Mouse (Mus musculus): ENCODE data around the gene Psmd4. TPM values are rescaled to one million over a fixed set of nuclear protein-coding genes. Genes with fewer than 3 reads are reported as not detected.
"Not testable (repeated sequence)": the region's sequence is repeated elsewhere in the genome, so short reads cannot be mapped to it uniquely, and the experiment has no call there.

Psmd4 gene
- polyA plus RNA-seq, 1 experiment from 2014 or later = 168 TPM

DNA sequence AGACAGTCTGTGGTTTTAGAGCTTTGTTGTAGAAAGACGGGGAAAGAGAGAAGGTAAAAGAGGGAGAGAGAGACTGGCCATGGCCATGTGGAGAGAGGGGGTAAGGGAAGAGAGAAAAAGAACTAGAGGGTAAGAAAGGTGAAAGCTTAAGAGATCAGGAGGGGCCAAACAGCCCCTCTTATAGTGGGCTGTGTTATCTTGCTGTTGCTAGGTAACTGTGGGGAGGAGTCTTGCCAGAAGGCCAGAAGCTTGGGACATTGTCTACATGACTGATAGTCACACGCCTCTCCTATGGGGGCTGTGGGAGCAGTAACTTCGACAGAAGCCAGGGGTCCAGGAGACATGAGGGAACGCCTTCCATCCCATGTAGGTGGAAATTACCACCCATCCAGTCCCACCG lies 17.2 kb downstream of the Psmd4 start:
- H3K4me2 ChIP-seq = peak overlapping the region; percentile 56
- WGBS = 20% methylated on average over 5 of the region's 5 CpGs

DNA sequence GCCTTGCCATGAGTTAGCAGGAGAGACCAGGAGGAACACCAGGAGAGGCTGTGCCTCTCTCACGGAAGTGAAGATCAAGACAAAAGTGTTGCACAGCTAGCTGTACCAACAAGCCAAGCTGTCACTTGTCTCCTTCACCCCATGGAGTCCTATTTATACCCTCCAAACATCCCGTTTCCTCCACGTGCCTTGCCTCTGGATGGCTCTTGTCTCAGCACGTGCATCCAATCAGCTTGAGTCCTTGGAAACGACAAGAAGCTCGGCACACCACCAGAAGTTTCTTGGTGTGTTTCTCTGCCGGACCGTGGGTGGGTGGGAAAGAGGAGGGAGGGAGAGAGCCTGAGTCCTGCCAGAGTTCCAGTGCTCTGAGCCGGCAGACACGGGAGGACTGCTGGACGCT lies 17.9 kb downstream of the Psmd4 start:
- peak overlapping the region; percentile 62 for H3K27ac ChIP-seq
- WGBS = 12% methylated on average over 11 of the region's 11 CpGs
- H3K4me1 ChIP-seq (replicated peaks) = peaks cover 26% of the 10 kb centered on the region
- no peaks in the 10 kb centered on the region for H3K36me3 ChIP-seq
- ATAC-seq (replicated peaks; ENCODE audit: insufficient number of reproducible peaks, insufficient read depth, low FRiP score, low read depth) = peak; percentile 75
- peak overlapping the region; percentile 56 for H3K4me2 ChIP-seq
- H3K9me3 ChIP-seq (replicated peaks) = no peaks in the 10 kb centered on the region
- H3K4me3 ChIP-seq = peak overlapping the region; percentile 29
- H3K27me3 ChIP-seq = no peaks in the 10 kb centered on the region
- H3K9ac ChIP-seq = peak overlapping the region; percentile 8; the same call in 1 of the 2 replicates

More for the DNA sequence above, 17.2 kb downstream of the Psmd4 start:
- H3K9ac ChIP-seq = peak overlapping the region; percentile 8; the same call in 1 of the 2 replicates
- H3K27me3 ChIP-seq = no peaks in the 10 kb centered on the region
- no peaks in the 10 kb centered on the region for H3K36me3 ChIP-seq
- ATAC-seq (replicated peaks; ENCODE audit: insufficient number of reproducible peaks, insufficient read depth, low FRiP score, low read depth) = no peak; the same call in 1 of the 2 replicates
- H3K9me3 ChIP-seq (replicated peaks) = no peaks in the 10 kb centered on the region
- peak overlapping the region; percentile 62 for H3K27ac ChIP-seq
- H3K4me1 ChIP-seq (replicated peaks) = peaks cover 26% of the 10 kb centered on the region
- peak overlapping the region; percentile 29 for H3K4me3 ChIP-seq

DNA sequence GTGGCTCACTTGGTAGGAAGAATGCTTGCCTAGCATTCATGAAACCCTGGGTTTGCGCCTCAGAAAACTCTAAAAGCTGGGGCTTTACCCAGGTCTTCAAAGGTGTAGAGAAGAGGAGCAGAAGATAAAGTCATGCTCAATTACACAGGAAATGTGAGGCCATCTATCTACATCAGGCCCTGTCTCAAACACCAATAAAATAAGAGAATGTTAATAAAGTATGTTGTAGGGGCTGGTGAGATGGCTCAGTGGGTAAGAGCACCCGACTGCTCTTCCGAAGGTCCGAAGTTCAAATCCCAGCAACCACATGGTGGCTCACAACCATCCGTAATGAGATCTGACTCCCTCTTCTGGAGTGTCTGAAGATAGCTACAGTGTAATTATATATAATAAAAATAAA lies 21.5 kb downstream of the Psmd4 start:
- H3K27me3 ChIP-seq; H3K36me3 ChIP-seq; ATAC-seq (replicated peaks; ENCODE audit: insufficient number of reproducible peaks, insufficient read depth, low FRiP score, low read depth); H3K4me2 ChIP-seq; H3K9me3 ChIP-seq (replicated peaks); H3K9ac ChIP-seq; H3K4me3 ChIP-seq; H3K27ac ChIP-seq: not testable (repeated sequence)
- peaks cover 24% of the 10 kb centered on the region for H3K4me1 ChIP-seq (replicated peaks)
- WGBS = 88% methylated on average over 5 of the region's 5 CpGs

DNA sequence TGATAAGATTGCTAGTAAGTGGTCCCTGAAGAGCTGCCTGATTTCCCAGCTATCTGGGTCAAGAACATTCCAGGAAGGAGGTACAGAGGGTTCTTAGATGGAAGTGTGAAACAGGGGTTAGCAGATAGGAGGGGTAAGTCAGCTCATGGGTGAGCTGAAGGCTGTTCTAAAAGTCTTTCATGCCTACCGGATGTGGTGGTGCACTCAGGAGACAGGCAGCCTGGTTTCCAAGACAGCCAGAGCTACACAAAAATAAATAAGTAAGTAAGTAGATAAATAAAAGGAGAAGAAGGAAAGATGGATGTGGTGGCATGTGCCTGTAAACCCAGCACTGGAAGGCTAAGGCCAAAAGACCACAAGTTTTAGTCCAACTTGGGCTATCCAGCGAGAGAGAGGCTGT lies 23.7 kb downstream of the Psmd4 start:
- 80% methylated on average over 2 of the region's 2 CpGs for WGBS
- no peaks in the 10 kb centered on the region for H3K9me3 ChIP-seq (replicated peaks)
- no peak overlapping the region for H3K9ac ChIP-seq
- ATAC-seq (replicated peaks; ENCODE audit: insufficient number of reproducible peaks, insufficient read depth, low FRiP score, low read depth) = no peak
- no peak overlapping the region for H3K4me3 ChIP-seq
- no peak overlapping the region for H3K4me2 ChIP-seq
- no peak overlapping the region for H3K27ac ChIP-seq
- H3K36me3 ChIP-seq = no peaks in the 10 kb centered on the region
- no peaks in the 10 kb centered on the region for H3K27me3 ChIP-seq
- H3K4me1 ChIP-seq (replicated peaks) = peaks cover 15% of the 10 kb centered on the region

DNA sequence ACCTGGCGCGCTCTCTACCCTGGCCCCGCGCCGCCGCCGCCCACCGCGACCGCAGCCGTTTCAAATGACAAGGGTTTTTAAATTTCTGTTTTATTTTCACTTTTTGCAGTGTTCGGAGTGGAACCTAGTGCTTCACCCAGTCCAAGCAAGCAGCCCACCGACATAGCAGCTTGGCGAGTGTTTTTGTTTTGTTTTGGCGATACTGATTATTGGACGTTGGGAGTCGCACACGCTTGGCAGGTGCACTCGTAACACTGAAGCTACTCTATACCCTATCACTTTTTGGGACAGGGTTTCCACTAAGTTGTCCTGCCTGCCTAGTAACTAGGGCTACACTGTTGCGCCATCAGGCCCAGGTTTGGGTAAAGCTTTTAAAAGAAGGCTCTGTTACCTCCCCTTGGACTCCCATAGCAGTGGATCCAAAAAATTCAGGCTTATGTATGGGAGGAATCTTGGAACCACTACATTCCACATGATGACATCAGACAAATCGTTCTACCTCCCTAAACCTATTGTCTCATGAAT lies 25.8 kb downstream of the Psmd4 start:
- peaks cover 11% of the 10 kb centered on the region for H3K36me3 ChIP-seq
- H3K9ac ChIP-seq = peak overlapping the region; percentile 70
- H3K4me2 ChIP-seq = peak overlapping the region; percentile 91
- H3K9me3 ChIP-seq (replicated peaks) = no peaks in the 10 kb centered on the region
- peaks cover 23% of the 10 kb centered on the region for H3K4me1 ChIP-seq (replicated peaks)
- H3K27me3 ChIP-seq = no peaks in the 10 kb centered on the region
- peak overlapping the region; percentile 95 for H3K4me3 ChIP-seq
- H3K27ac ChIP-seq = peak overlapping the region; percentile 98
- no peak for ATAC-seq (replicated peaks; ENCODE audit: insufficient number of reproducible peaks, insufficient read depth, low FRiP score, low read depth)
- WGBS = 4% methylated on average over 21 of the region's 21 CpGs

DNA sequence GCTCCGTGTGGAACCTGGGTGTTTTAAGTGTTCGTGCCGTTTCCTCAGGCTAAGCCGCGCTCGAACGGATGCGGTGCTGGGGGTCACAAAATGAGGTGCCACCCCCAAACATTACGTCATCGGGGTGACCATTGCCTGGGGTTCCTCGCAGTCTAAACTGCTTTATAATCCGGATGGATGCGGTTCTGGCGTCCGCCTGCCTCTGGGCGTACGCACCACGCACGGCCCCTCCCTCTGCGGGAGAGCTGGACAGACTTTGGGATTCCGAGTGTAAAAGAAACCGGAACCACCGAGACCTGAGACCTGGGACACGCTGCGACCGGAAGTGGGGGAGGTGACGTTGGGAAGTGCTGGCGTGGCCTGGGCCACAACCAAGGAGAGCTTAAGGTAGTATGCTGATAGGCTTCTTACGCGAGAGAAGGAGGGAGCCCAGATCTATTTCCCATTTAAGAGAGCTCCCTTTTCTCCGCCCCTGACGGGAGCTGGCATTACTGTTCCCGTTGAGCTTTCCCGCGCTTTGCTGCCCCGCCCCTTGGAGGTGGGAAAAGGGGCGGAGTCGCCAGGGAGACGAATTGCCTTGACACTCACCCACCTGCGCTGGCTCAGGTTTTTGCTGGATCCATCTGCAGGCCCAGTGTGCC lies 26.4 kb downstream of the Psmd4 start:
- peak; percentile 56 for ATAC-seq (replicated peaks; ENCODE audit: insufficient number of reproducible peaks, insufficient read depth, low FRiP score, low read depth)
- H3K4me1 ChIP-seq (replicated peaks) = peaks cover 23% of the 10 kb centered on the region
- peak overlapping the region; percentile 98 for H3K27ac ChIP-seq
- no peaks in the 10 kb centered on the region for H3K27me3 ChIP-seq
- H3K9ac ChIP-seq = peak overlapping the region; percentile 70
- peak overlapping the region; percentile 91 for H3K4me2 ChIP-seq
- H3K4me3 ChIP-seq = peak overlapping the region; percentile 95
- WGBS = under 1% methylated on average over 40 of the region's 40 CpGs
- H3K36me3 ChIP-seq = peaks cover 17% of the 10 kb centered on the region
- H3K9me3 ChIP-seq (replicated peaks) = no peaks in the 10 kb centered on the region

DNA sequence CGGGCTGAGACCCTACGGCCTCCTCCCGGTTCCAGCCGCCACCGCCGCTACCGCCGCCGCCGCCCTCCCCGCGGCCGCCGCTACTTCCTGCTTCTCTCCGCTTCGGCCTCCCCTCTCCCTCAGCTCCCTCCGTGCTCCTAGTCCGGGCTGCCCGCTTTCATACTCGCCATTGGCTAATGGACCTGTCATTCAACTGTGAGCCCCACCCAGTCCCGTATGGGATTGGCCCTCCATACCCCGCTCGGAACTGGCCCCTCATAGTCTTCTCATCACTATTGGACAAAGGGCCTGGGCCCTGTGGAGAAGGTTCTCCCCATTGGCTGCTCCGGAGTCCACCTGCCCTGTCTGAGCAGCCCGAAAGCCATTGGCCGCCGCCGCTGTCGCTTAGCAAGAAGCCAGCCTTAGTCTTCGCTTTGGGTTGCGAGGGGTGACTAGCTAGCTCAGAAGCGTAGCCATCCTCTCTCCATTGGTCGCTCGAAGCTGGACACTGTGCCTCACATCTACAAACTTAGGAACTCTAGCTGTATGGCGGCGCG lies 27.0 kb downstream of the Psmd4 start, which contains the start of gene Zfp687:
Zfp687 (minus strand) TSS at position 112 of the 536 bp plus-strand sequence.
- H3K9ac ChIP-seq = peak within 1 kb of the TSS; percentile 80

DNA sequence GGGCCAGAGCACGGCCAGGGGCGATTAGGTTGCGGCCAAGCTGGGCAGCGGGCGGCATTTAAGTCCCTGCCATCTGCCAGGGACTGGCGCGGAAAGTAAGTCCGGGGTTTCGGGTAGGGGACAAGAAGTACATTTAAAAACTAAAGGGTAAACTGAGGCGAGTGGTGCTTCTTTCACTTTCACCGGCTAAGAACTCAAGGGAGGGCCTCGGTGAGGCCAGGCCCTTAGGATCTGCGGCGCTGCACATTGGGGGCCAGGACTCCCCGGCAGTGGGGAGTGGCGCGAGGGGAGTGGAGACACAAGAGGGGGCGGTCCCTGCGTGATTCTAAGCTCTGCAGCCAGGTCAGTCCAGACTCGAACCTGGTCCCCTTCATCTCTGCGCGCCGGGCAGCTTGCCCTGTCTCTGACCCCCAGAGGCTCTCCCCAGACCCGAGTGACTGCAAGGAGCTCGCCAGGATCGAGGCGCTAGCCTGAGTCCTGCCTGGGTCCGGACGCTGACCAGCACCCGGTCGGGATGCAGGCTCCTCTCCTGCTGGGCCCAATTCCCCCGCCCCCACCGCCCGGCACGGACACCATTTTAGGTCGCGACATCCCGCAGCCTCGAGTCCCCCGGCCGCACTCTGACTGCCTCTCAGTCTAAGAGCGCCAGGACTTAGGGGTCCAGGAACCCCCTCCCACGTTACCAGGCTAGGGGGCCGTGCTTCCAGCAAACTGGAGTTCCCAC lies 27.8 kb downstream of the Psmd4 start:
- peak overlapping the region; percentile 80 for H3K9ac ChIP-seq
- peak overlapping the region; percentile 95 for H3K4me3 ChIP-seq
- H3K4me1 ChIP-seq (replicated peaks) = peaks cover 23% of the 10 kb centered on the region
- H3K9me3 ChIP-seq (replicated peaks) = no peaks in the 10 kb centered on the region
- WGBS = under 1% methylated on average over 44 of the region's 44 CpGs
- peak overlapping the region; percentile 90 for H3K27ac ChIP-seq
- no peaks in the 10 kb centered on the region for H3K27me3 ChIP-seq
- peaks cover 31% of the 10 kb centered on the region for H3K36me3 ChIP-seq
- H3K4me2 ChIP-seq = peak overlapping the region; percentile 87
- 0 out of 2 replicates have a peak, but pooled peaks have one; percentile 0 for ATAC-seq (replicated peaks; ENCODE audit: insufficient number of reproducible peaks, insufficient read depth, low FRiP score, low read depth)

More for the DNA sequence above, 27.0 kb downstream of the Psmd4 start, which contains the start of gene Zfp687:
- Histone ChIP-seq H3K36me3 (peaks cover 23% of the 10 kb centered on the region), H3K4me1 (replicated peaks) (peaks cover 23% of the 10 kb centered on the region), H3K9me3 (replicated peaks) (no peaks in the 10 kb centered on the region), H3K27me3 (no peaks in the 10 kb centered on the region), H3K4me3 (peak within 1 kb of the TSS; percentile 95), H3K27ac (peak within 1 kb of the TSS; percentile 98), H3K4me2 (peak within 1 kb of the TSS; percentile 91)
- ATAC-seq (replicated peaks; ENCODE audit: insufficient number of reproducible peaks, insufficient read depth, low FRiP score, low read depth) = peak; percentile 99
- 0% methylated on average over 37 of the region's 37 CpGs for WGBS

DNA sequence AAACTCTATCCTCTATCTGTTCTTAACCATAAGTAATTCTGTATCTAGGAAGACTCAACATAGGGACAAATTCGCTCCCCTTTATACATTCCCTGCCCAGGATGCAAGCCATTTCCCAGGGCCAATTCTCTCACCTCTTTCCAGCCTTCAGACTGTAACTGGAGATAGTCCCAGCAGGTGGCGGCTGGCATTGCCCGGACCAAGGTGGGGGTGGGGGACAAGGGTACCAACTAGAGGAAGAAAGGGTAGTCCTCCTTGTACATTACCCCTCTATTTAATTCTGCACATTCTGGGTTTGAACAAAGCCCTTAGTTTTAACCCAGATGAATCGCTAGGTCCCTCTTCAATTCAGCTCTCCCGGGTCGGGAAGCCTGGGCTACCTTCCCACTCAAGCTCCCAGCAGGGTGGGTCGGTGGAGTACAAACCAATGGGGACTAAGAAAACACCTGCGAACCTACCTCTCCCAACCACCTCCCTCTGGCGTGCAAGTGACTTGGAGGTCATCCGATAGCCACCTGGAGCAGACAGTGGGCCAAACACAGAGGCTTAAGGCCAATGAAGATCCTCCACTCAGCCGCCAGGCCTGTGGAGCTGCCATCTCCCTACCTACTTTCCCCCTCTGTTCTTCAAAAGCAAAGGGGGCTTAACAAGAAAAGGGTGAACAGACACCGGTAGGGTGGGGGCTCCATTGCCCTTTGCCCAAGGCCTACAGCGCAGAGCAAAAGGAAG lies 28.6 kb downstream of the Psmd4 start:
- ATAC-seq (replicated peaks; ENCODE audit: insufficient number of reproducible peaks, insufficient read depth, low FRiP score, low read depth) = no peak
- H3K4me2 ChIP-seq = peak overlapping the region; percentile 87
- H3K36me3 ChIP-seq = peaks cover 37% of the 10 kb centered on the region
- no peaks in the 10 kb centered on the region for H3K27me3 ChIP-seq
- 17% methylated on average over 13 of the region's 13 CpGs for WGBS
- H3K9ac ChIP-seq = peak overlapping the region; percentile 80
- no peaks in the 10 kb centered on the region for H3K9me3 ChIP-seq (replicated peaks)
- peaks cover 23% of the 10 kb centered on the region for H3K4me1 ChIP-seq (replicated peaks)
- peak overlapping the region; percentile 90 for H3K27ac ChIP-seq
- peak overlapping the region; percentile 95 for H3K4me3 ChIP-seq

DNA sequence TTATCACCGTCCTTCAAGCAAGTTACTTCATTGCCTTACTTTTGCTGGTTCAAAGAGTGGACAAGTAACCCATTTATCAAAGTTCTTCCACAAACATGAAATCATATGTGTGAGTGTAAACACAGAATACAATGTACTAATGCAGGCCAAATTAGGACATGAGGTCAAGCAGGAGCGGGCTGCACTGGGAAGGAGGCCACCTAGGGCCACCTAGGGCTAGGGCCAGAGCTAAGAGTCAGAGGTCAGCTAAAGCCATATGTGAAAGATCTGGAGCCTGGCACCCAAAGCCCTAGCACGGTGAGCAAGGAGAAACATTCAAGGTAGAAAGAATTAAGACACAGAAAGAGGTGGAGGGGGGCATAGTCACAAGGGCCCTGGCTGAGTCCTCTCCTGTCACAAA lies 29.4 kb downstream of the Psmd4 start:
- no peaks in the 10 kb centered on the region for H3K27me3 ChIP-seq
- no peak overlapping the region for H3K4me2 ChIP-seq
- H3K36me3 ChIP-seq = peaks cover 46% of the 10 kb centered on the region
- no peak overlapping the region for H3K9ac ChIP-seq
- ATAC-seq (replicated peaks; ENCODE audit: insufficient number of reproducible peaks, insufficient read depth, low FRiP score, low read depth) = no peak
- H3K9me3 ChIP-seq (replicated peaks) = no peaks in the 10 kb centered on the region
- 88% methylated on average over 3 of the region's 3 CpGs for WGBS
- H3K4me3 ChIP-seq = 0 out of 2 replicates have a peak overlapping the region, but pooled peaks have one; percentile 95
- H3K27ac ChIP-seq = no peak overlapping the region
- peaks cover 23% of the 10 kb centered on the region for H3K4me1 ChIP-seq (replicated peaks)

DNA sequence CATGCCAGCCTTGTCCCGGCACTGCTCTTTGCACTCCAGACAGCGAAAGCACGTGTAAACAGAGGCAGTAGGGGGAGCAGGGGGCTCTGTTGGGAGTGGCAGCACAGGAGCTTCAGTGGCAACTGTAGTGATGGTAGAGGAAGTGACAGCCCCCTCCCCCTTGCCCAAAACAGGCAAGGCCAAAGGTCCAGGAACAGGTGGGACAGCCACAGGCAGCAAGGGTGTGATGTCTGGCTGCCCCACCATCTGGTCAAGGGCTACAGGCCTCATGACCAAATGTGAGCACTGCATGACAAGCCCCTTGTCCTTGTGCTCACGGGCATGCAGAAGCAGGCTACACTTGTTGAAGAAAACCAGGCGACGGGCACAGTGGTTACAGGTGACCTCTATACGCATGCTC lies 32.0 kb downstream of the Psmd4 start:
- ATAC-seq (replicated peaks; ENCODE audit: insufficient number of reproducible peaks, insufficient read depth, low FRiP score, low read depth) = no peak
- 84% methylated on average over 7 of the region's 7 CpGs for WGBS
- peaks cover 71% of the 10 kb centered on the region for H3K36me3 ChIP-seq

More for the DNA sequence above, 32.0 kb downstream of the Psmd4 start:
- no peaks in the 10 kb centered on the region for H3K9me3 ChIP-seq (replicated peaks)
- no peak overlapping the region for H3K4me2 ChIP-seq
- H3K4me3 ChIP-seq = no peak overlapping the region
- H3K9ac ChIP-seq = no peak overlapping the region
- H3K27ac ChIP-seq = no peak overlapping the region
- H3K4me1 ChIP-seq (replicated peaks) = peaks cover 16% of the 10 kb centered on the region
- H3K27me3 ChIP-seq = no peaks in the 10 kb centered on the region

Data from heart, embryonic 15.5 days (tissue).